Mouse (Mus musculus): ENCODE data around the gene Aff1. TPM values are rescaled to one million over a fixed set of nuclear protein-coding genes. Genes with fewer than 3 reads are reported as not detected.

The Aff1 gene
- total RNA-seq, 4 experiments from 2014 or later, result 33.8 to 47.9 (median 40.8) TPM

DNA sequence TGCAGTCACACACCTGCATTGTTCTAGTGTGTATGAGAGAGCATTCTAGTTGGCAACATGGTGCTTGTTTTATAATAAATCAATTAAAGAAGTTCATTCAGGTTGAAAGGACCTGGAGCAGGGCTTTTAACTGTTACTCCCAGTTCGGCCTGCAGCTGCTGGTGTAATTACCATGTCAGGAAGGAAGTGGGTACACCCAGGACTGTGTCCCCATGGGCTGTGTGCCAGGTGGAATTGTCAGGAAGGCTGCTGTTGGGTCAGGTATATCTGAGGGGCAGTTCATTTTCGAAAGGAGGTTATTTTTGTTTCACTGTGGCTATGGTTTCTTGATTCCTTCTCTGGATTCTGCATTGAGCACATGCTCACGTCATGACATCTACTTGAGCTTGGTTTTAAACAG, 107.3 kb downstream of the Aff1 start:
- DNase-seq (ENCODE audit: low spot score in 2 of 2), result no peak

- DNase-seq (ENCODE audit: low spot score in 2 of 2), result no peak
These were observed 107.8 kb downstream of the Aff1 start for GRCm38 (mm10) chr5:103800009-103800408.

DNA sequence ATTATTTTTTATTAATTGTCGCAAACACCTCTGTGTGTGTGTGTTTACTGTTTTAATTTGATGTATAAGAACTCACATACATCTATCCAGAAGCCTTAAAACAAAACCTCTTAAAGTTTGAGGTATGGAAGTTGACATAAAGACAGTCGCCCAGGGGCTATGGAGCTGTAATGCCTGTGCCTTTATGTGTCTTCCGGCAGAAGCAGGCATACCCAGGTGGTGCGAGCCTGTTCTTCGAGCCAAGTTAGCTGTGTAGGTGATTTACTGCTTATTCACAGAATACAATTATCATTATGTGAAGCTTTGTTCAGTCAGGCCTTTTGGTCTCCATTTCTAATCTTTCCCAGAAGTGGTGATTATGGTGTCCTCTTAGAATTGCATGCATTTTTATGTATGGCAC, 111.2 kb downstream of the Aff1 start:
- no peak for DNase-seq (ENCODE audit: low spot score in 2 of 2)

DNA sequence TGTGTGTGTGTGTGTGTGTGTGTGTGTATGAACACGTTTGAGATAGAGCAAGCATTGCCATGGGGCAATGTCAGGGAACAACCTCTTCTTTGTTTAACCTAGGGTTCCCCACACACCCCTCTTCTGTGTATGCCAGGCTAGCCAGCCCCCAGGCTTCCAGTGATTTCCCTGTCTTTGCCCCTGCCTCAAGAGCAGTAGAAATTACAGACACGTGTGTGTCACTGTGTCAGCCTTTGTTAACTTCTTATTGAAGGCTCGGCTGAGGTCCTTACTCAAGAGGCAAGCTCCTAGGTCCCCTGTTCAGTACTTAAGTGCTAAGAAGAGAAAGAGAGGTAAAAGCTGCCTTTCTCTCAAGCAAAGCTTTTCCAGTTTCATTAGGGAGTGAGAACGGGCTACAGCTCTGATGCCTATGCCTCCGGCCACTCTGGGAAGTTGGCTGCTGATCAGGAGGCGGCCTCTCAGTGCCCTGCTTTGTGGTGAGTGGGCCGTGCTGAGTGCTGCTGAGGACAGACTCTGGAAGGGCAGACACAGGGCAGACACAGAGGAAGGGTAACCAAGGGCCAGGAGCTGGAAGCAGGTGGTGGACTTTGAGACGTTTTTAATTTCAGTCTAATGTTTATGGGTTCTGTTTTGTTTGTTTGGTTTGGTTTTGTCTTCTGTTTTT, 111.9 kb downstream of the Aff1 start:
- DNase-seq (ENCODE audit: low spot score in 2 of 2), result peak in 1 of 2 experiments; percentile 51

- no peak for DNase-seq (ENCODE audit: low spot score in 2 of 2)
These were observed 114.8 kb downstream of the Aff1 start for GRCm38 (mm10) chr5:103806851-103807578.

DNA sequence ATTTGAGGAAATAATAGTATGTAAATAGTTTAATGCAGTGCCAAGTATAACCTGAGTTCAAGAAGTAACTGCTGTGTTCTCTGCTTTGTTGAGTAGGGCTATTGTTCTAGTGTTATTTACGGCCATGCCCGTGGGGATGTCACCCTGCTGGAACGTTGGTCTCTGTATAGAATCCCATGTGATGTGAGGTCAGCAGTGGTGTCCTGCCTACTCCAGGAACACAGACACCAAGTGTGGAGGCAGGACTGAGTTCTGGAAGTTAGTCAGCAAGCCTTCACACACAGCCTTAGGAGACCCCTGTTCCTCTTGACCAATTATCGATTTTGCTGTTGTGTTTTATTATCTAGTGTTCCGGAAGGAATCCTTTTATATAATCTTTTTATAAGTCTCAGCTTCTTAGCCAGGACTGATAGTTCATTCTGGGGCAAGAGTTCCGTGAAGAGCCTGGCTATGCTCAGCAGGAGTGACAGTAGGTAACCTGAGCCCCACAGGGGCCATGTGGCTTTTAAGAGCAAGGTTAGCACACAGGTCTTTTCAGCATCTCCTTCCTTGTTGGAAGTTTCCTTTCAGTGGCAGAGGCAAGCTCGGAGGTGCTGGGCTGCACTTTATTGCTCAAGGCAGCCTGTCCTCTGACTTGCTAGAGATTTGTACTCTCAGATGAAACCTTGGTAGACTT, 115.6 kb downstream of the Aff1 start:
- DNase-seq (ENCODE audit: low spot score in 2 of 2), result no peak

GRCm38 (mm10) chr5:103809674-103810330, 117.6 kb downstream of the Aff1 start:
- no peak for DNase-seq (ENCODE audit: low spot score in 2 of 2)

DNA sequence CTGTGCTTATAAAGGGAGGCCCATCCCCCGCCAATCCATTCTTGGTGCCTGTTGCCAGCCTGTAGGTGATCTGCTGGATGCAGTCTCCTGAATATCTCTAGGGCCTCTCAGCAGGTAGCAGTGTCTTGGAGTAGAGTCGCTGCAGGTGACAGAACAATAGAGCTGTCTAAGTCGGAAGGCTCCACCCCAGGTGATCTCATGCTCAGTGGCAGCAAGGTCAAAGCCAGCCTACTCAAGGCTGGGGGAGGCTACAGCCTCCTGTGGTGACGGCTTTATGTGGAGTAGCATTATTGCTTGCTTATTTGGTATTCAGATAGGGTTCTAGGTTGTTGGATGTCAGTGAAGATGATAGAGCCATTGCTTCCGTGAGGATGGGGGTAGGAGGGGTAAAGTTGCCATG, 121.1 kb downstream of the Aff1 start:
- DNase-seq (ENCODE audit: low spot score in 2 of 2), result no peak

- no peak for DNase-seq (ENCODE audit: low spot score in 2 of 2)
These were observed 121.9 kb downstream of the Aff1 start for GRCm38 (mm10) chr5:103813997-103814542.

DNA sequence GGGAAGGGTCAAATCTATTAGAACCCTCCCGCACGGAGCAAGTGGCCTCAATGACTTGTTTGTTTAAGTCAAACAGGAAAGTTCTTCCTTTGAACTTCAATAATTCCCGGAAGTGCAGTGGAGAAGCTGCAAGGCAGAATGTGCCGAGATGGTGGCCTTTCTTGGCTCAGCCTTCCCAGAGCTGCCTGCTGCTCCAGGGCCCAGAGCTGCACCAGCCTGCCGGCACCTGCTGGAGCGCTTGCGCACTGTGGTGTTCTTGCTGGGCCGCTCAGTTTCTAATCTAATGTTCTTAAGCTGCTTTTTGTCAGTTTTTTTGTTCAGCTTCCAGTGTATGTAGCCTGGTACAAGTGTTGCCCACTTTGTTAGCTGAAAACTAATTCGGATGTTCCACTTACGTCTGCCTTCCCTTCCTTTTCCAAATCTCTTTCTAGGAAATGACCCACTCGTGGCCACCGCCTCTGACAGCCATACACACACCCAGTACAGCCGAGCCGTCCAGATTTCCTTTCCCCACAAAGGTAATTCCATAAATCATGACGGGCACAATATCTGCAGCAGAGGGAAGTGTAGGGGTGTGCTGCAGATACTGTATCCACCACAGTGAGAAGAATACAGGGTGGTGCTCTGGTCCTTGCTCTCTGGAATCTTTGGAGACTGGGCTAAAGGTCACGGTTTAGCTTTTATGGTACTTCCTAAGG, 122.5 kb downstream of the Aff1 start:
- DNase-seq (ENCODE audit: low spot score in 2 of 2), result no peak

DNA sequence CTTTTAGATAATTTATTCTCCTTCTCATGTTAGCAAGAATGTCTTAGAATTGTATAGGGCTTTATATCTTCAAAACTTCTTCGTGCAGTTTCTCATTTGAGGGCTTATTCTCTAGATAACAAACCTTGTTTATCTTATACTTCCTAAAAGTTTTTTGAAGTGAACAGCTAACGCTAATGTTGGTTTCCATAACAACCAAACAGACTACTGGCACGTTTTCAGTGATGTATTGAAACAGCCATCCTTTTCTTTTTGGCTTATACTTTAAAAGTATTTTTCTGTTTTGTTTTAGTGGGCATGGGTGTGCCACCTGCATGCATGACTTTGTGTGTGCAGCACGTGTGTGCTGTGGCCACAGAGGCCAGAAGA, 123.1 kb downstream of the Aff1 start:
- no peak for DNase-seq (ENCODE audit: low spot score in 2 of 2)

DNA sequence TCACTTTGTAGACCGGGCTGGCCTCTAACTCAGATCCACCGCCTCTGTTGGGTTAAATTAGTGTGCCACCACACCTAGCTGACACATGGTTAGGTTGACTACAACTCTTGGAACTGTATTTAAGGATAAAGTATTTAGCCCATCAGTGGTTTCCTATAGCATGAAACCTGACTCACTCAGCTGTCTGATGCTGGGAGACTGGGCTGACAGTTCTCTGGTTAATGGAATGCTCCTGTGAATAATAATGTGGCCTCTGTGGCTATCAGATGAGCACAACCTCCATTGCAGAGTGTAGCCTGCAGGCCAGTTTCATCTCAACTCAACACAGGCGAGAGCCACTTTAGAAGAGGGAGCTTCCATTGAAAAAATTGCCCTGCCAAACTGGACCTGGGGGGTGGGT, 124.5 kb downstream of the Aff1 start:
- no peak for DNase-seq (ENCODE audit: low spot score in 2 of 2)

DNA sequence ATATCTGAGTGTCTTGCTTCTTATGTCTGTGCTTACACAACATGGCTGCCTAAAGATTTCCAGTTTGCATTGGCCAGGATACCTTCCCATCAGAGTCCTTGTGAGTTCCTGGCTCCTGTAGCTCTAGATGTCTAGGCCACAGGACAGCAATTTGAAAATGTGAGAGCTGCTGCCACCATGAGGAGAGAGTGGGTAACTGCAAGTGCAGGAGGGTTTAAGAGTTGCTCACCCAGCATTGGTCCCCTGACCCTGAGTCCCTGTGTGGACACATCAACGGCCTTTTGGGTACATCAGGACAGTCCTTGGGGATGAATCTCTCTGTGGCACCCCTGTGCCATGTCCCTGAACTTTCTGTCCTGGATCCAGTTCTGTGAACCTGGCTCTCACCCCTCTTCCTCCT, 125.6 kb downstream of the Aff1 start:
- peak; percentile 57 to 76 for DNase-seq (ENCODE audit: low spot score in 2 of 2)

GRCm38 (mm10) chr5:103818602-103819001, 126.4 kb downstream of the Aff1 start:
- DNase-seq (ENCODE audit: low spot score in 2 of 2), result no peak

DNA sequence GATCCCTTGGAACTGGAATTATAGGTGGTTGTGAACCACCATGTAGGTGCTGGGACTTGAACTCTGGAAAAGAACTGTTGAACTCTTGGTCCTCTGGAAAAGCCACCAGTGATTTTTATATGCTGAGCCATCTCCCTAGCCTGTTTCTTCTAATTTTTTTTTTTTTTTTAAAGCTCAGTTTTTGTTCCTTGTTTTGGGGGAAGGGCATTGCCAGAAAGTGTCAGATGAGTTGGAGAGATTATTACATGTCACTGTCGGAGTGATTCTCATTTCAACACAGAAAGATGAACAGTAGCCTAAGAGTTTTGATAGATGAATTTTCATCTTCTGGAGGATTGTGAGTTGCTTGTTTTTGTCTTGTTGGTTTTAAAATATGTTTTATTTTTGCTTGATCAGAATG, 127.5 kb downstream of the Aff1 start:
- DNase-seq (ENCODE audit: low spot score in 2 of 2), result no peak

DNA sequence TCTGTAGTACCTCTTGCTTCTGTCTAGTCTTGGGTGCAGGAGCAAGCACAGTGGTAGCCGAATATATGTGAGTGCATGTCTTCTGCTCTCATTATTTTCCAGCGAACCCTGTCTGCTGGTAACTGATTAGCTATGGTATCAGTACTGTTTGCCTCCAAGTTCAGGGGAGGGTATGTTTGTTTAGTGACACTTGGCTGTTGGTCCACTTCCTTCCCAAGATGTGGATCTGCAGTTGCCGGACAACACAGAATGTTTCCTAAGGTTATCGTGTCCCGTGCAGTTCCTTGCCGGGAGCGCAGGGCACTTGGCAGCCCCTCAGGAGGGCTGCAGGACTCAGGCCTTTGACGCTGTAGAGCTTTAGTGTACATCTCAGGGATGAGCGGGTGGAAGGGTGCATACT, 128.9 kb downstream of the Aff1 start:
- DNase-seq (ENCODE audit: low spot score in 2 of 2), result no peak

GRCm38 (mm10) chr5:103821500-103822298, 129.5 kb downstream of the Aff1 start:
- DNase-seq (ENCODE audit: low spot score in 2 of 2), result no peak

DNA sequence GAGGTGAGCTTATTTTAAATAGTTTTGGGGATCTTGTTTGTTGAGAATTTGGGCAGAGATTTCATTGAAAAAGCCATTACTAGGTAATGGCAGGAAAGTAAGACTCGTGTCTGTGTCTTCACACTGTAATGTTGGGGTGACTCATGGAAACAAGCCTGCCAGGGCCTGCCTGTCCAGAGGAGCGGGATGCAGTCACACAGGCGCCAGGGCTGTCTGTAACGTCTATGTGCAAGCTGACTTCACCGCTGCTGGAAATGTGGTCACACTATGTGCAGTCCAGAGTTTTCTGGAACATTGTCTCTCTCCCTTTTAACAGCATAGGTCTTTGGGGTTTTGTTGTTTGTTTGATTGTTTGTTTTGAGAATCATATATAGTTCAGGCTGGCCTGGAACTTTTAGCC, 130.8 kb downstream of the Aff1 start:
- DNase-seq (ENCODE audit: low spot score in 2 of 2), result no peak

- DNase-seq (ENCODE audit: low spot score in 2 of 2), result no peak
These were observed 136.1 kb downstream of the Aff1 start for GRCm38 (mm10) chr5:103828304-103828703.

- DNase-seq (ENCODE audit: low spot score in 2 of 2), result no peak
These were observed 136.6 kb downstream of the Aff1 start for GRCm38 (mm10) chr5:103828729-103829128.
